Mouse (Mus musculus) cortical plate, adult 2 months (tissue): Measurements from ENCODE around the gene Cd82.

ENCODE experiments used
- CTCF ChIP-seq: fragments of 200-500 bp; IDR thresholded peaks from 2 replicates; pipeline ENCODE4 v1.5.1; 2011; ENCODE audit warnings: mild to moderate bottlenecking, control low read depth, low read length; ENCODE audit not compliant: insufficient read depth; ENCODE audit errors: extremely low read depth
- POLR2A ChIP-seq: fragments of 200-500 bp; IDR thresholded peaks from 2 replicates; pipeline ENCODE4 v1.6.1; 2011; ENCODE audit warnings: mild to moderate bottlenecking, low read length, control low read depth; ENCODE audit not compliant: insufficient read depth; ENCODE audit errors: extremely low read depth

DNA sequence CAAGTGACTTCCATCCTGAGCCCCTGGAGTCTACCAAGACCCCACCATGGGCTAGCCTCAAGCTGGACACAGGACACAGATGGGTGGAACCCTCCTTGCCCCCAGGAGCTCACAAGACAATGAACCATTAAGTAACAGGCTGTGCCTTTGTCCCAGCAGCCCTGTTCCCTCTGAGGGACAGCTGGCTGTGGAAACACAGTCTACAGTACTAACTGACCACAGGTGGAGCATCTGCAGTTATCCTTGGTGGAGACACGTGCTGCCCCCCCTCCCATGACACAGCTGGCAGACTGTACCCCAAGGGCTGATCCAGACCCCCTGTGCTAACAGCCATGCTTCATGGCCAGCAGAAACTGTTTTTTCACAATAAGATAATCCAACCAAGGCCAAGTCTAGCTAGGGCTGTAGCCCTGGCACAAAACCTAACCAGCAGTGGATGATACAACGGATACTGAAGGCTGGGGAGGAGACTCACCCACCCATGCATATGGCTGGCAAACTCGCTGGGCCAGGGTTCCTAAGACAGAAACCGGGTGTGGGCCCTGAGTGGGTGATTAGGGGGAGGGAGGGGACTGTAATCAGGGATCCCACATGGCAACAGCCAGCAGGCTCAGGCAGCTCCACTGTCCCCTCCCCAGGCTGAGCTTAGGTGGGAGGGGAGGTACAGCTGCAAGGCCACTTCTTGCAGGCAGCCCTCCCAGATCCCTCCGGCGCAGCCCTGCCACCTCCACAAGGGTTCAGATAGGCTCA, 15.3 kb downstream of the Cd82 start:
- TF ChIP-seq POLR2A, result no peak
- TF ChIP-seq CTCF, result no peak
